ENCODE assay signal across 19 mouse cellular contexts in the genomic region with DNA sequence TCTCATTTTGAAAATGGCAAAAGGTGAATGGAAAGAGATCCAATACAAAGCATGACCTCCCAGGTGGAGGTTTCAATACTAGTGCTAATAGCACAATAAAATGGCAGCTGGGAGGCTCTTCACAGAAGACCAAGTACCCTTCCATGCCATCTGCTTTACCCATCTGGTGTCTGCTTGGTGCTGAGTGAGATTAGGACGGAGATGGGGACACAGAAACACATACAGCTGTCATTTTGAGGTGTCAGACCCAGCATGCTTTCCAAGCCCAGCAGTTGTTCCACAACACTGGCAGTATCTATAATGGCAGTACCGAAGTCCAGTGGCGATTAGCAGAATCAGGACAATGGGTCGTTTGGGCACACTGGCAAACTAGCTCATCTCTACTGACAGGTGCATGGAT.
DNase-seq lines count a peak whose midpoint lies in the region; ATAC-seq and TF ChIP-seq lines count a peak whose summit lies in the region.
"Had no signal": no experiment of that assay in that cellular context is flagged by ENCODE, and none has a peak within 500 bp of the region (broad histone marks: within the 10 kb centered on the region; RNA-seq: fewer than 3 reads in every experiment).

No protein-coding gene starts in this region.

- peak; percentile 65; the same call in 1 of the 2 replicates for ATAC-seq in forebrain, embryonic 14.5 days
- ATAC-seq: hindbrain, postnatal 0 days had no signal

- H3K9ac ChIP-seq in forebrain, embryonic 14.5 days (ENCODE audit: low read length) = no peak overlapping the region
- H3K9ac ChIP-seq: embryonic facial prominence, embryonic 12.5 days; heart, embryonic 13.5 days had no signal

- no peaks in the 10 kb centered on the region for H3K27me3 ChIP-seq in forebrain, embryonic 14.5 days (replicated peaks; ENCODE audit: control insufficient read depth, insufficient read depth, low read length)
- H3K27me3 ChIP-seq in forebrain, embryonic 10.5 days (ENCODE audit: poor library complexity, severe bottlenecking) = no peaks in the 10 kb centered on the region
- H3K27me3 ChIP-seq in embryonic facial prominence, embryonic 10.5 days (replicated peaks; ENCODE audit: low read depth, poor library complexity, severe bottlenecking) = no peaks in the 10 kb centered on the region
- H3K27me3 ChIP-seq: embryonic facial prominence, embryonic 12.5 days; heart, embryonic 13.5 days had no signal

- no peak overlapping the region for H3K4me3 ChIP-seq in forebrain, embryonic 14.5 days (ENCODE audit: low read depth, low read length)
- no peak overlapping the region for H3K4me3 ChIP-seq in forebrain, embryonic 10.5 days
- no peak overlapping the region for H3K4me3 ChIP-seq in embryonic facial prominence, embryonic 10.5 days
- H3K4me3 ChIP-seq: embryonic facial prominence, embryonic 12.5 days; heart, embryonic 13.5 days had no signal

- TF ChIP-seq POLR2A in brain, embryonic 14.5 days (IDR thresholded peaks at IDR 0.05; ENCODE audit: borderline replicate concordance, extremely low read depth, insufficient read depth, insufficient read length, poor library complexity, severe bottlenecking) = no peak

- WGBS in forebrain, embryonic 14.5 days = 76% methylated on average over 4 of the region's 4 CpGs
- WGBS in forebrain, embryonic 10.5 days = 90% methylated on average over 4 of the region's 4 CpGs
- 81% methylated on average over 4 of the region's 4 CpGs for WGBS in embryonic facial prominence, embryonic 10.5 days

- no peaks in the 10 kb centered on the region for H3K9me3 ChIP-seq in forebrain, embryonic 14.5 days (replicated peaks; ENCODE audit: control insufficient read depth, low read length)
- no peaks in the 10 kb centered on the region for H3K9me3 ChIP-seq in forebrain, embryonic 10.5 days
- no peaks in the 10 kb centered on the region for H3K9me3 ChIP-seq in embryonic facial prominence, embryonic 10.5 days
- H3K9me3 ChIP-seq: embryonic facial prominence, embryonic 12.5 days; heart, embryonic 13.5 days had no signal

- TF ChIP-seq CTCF in brain, embryonic 14.5 days (IDR thresholded peaks at IDR 0.05; ENCODE audit: borderline replicate concordance, extremely low read depth, insufficient read depth, insufficient read length) = no peak

- no peaks in the 10 kb centered on the region for H3K36me3 ChIP-seq in forebrain, embryonic 14.5 days (ENCODE audit: control insufficient read depth, insufficient read depth, low read length)
- no peaks in the 10 kb centered on the region for H3K36me3 ChIP-seq in forebrain, embryonic 10.5 days (replicated peaks)
- H3K36me3 ChIP-seq in embryonic facial prominence, embryonic 10.5 days (replicated peaks) = no peaks in the 10 kb centered on the region
- H3K36me3 ChIP-seq: embryonic facial prominence, embryonic 12.5 days; heart, embryonic 13.5 days had no signal

- H3K4me1 ChIP-seq in forebrain, embryonic 14.5 days (ENCODE audit: control insufficient read depth, insufficient read depth, low read length) = no peaks in the 10 kb centered on the region
- no peaks in the 10 kb centered on the region for H3K4me1 ChIP-seq in forebrain, embryonic 10.5 days
- no peaks in the 10 kb centered on the region for H3K4me1 ChIP-seq in embryonic facial prominence, embryonic 10.5 days
- H3K4me1 ChIP-seq: embryonic facial prominence, embryonic 12.5 days; heart, embryonic 13.5 days had no signal

- DNase-seq in forebrain, embryonic 14.5 days (ENCODE audit: low spot score) = peak; percentile 42
- no peak for DNase-seq in forebrain, embryonic 10.5 days (ENCODE audit: extremely low spot score, low spot score)
- DNase-seq in layer of hippocampus, adult 9-11 months = peak; percentile 2
- no peak for DNase-seq in layer of hippocampus, postnatal 25 days (ENCODE audit: extremely low spot score in 1 of 2, low spot score in 1 of 2)
- peak; percentile 18 for DNase-seq in brain, adult 2 months (ENCODE audit: low read depth, low spot score)
- DNase-seq in brain, embryonic 14.5 days (ENCODE audit: low read depth) = peak; percentile 67
- no peak for DNase-seq in embryonic facial prominence, embryonic 10.5 days (ENCODE audit: low spot score)
- DNase-seq: adrenal gland, adult 2 months; adrenal gland, postnatal 25 days; cerebellum, adult 11 months; cerebellum, adult 9-11 months; embryo, embryonic 11 days; gastrocnemius, postnatal 36 days; heart, adult 11 months; heart, postnatal 36 days; kidney, adult 11 months had no signal

- H3K27ac ChIP-seq in forebrain, embryonic 14.5 days (ENCODE audit: low read depth, low read length) = no peak overlapping the region
- H3K27ac ChIP-seq in forebrain, embryonic 10.5 days = no peak overlapping the region
- H3K27ac ChIP-seq in embryonic facial prominence, embryonic 10.5 days (replicated peaks) = no peak overlapping the region
- H3K27ac ChIP-seq: embryonic facial prominence, embryonic 12.5 days; heart, embryonic 13.5 days; hindbrain, postnatal 0 days had no signal

- H3K4me2 ChIP-seq in forebrain, embryonic 14.5 days (ENCODE audit: low read length) = no peak overlapping the region
- H3K4me2 ChIP-seq: embryonic facial prominence, embryonic 12.5 days; heart, embryonic 13.5 days had no signal

Comparison
In these comparisons a context has a peak if more than half of its experiments do, and no peak if none do; other contexts are left out.
1. DNase-seq: peak in forebrain, embryonic 14.5 days (single experiment), layer of hippocampus, adult 9-11 months (single experiment), brain, adult 2 months (single experiment) and brain, embryonic 14.5 days (single experiment); none in forebrain, embryonic 10.5 days (single experiment), layer of hippocampus, postnatal 25 days (0 of 2) and embryonic facial prominence, embryonic 10.5 days (single experiment).